Mouse (Mus musculus): ENCODE measurements at regions not wholly inside any gene's neighbourhood (a gene's known extent, or its start where the extent isn't known, plus 50 kb on each side); places are given as distances from the start of the nearest gene placed in this dataset.

GRCm38 (mm10) chr9:46511307-46511706, 191.5 kb upstream of the 4931429L15Rik start:
- ATAC-seq (replicated peaks in 1 of 2; ENCODE audit: insufficient read depth in 1 of 2, low FRiP score in 2 of 2, low TSS enrichment in 1 of 2, low read depth in 1 of 2, poor library complexity in 2 of 2, severe bottlenecking in 2 of 2) = no peak

DNA sequence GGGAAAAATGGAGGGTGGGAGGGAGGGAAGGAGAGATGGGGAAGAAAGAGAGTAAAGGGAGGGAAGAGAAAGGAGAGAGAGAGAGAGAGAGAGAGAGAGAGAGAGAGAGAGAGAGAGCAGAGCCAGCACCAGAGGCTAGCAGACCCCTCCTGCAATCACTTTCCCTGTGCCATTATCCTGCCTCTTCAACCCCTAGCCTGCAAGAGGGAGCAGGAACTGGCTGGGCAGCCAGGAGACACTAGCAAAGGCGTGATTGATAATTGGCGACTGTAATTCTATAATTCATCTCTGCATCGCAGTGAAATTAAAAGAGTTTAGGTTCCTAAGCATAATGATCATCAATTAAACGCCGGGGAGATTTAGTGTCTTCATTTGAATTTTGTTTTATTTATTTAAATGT, 190.1 kb upstream of the 4931429L15Rik start:
- no peak for ATAC-seq (replicated peaks in 1 of 2; ENCODE audit: insufficient read depth in 1 of 2, low FRiP score in 2 of 2, low TSS enrichment in 1 of 2, low read depth in 1 of 2, poor library complexity in 2 of 2, severe bottlenecking in 2 of 2)

GRCm38 (mm10) chr9:46509458-46509857, 189.7 kb upstream of the 4931429L15Rik start:
- no peak for ATAC-seq (replicated peaks in 1 of 2; ENCODE audit: insufficient read depth in 1 of 2, low FRiP score in 2 of 2, low TSS enrichment in 1 of 2, low read depth in 1 of 2, poor library complexity in 2 of 2, severe bottlenecking in 2 of 2)

DNA sequence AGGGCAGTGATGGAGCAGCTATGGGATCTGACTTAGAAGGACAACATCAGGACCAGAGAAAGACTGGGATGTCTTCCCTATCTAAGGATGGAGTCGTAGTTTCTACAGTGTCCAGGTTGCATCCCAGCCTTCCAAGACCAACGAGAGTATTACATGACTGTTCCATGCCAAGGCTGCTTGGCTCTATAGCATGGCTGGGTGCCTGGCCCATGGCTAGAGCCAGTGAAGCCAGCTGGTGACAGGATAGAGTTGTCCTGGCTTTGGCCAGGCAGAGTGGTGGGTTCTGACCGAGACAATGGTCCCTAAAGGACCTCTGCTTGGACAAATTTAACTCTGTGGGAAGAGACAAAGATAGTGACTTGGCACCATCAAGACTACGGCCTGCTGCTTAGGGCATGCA, 187.2 kb upstream of the 4931429L15Rik start:
- no peak for ATAC-seq (replicated peaks in 1 of 2; ENCODE audit: insufficient read depth in 1 of 2, low FRiP score in 2 of 2, low TSS enrichment in 1 of 2, low read depth in 1 of 2, poor library complexity in 2 of 2, severe bottlenecking in 2 of 2)

DNA sequence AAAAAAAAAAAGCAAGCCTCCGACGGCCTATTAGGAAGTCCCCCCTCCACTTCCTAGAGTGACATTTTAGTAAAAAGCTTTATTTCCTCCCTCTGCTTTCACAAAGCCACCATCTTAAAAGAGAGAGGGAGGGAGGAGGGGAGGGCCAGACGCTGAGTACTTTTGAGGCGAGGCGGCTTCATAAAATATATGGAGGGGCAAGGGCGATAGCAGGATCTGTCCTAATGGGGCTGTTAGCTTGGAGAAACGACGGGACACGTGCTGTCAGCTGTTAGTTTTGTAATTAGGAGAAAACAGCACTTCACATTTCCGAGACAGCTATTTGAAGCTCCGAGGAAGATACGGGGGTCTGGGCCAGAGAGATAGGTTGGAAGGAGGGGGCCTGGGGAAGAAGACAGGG, 184.8 kb upstream of the 4931429L15Rik start:
- no peak for ATAC-seq (replicated peaks in 1 of 2; ENCODE audit: insufficient read depth in 1 of 2, low FRiP score in 2 of 2, low TSS enrichment in 1 of 2, low read depth in 1 of 2, poor library complexity in 2 of 2, severe bottlenecking in 2 of 2)

- no peak for ATAC-seq (replicated peaks in 1 of 2; ENCODE audit: insufficient read depth in 1 of 2, low FRiP score in 2 of 2, low TSS enrichment in 1 of 2, low read depth in 1 of 2, poor library complexity in 2 of 2, severe bottlenecking in 2 of 2)
Measured at GRCm38 (mm10) chr9:46504133-46504416, 184.3 kb upstream of the 4931429L15Rik start.

DNA sequence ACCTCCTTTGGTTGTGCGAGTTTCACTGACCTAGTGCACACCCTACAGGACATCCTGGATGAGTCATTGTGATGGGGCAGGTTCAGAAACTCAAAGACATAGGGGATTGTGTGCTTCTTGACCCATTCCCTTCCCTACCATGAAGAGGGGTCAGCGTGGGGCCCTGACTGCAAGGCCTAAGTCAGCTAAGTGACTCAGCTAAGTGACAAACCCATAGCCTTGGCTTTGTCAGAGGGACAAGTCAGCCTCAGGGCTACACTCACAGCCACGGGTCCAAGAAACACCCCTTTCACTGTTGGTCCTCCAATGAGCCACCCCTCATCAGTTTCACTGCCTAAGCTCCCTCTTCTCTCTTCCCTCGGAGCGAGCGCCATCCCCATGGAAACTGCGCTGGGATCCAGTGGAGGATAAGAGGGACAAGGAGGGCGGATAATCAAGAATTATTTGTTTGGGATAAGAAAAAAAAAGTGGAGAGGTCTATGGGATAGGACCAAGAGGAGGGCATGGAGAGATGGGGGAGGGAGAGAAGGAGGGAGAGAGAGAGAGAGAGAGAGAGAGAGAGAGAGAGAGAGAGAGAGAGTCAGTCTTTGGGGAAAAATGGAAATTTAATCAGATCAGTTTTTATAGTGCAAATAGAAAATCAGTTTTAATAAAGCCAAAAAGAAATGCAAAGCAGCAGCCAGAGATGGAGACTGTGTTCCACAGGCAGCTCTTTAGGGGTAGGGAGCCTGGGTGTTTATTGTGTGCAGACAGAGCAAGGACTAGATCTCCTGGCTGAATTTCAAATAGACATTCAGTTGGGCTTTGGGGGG, 183.7 kb upstream of the 4931429L15Rik start:
- no peak for ATAC-seq (replicated peaks in 1 of 2; ENCODE audit: insufficient read depth in 1 of 2, low FRiP score in 2 of 2, low TSS enrichment in 1 of 2, low read depth in 1 of 2, poor library complexity in 2 of 2, severe bottlenecking in 2 of 2)

DNA sequence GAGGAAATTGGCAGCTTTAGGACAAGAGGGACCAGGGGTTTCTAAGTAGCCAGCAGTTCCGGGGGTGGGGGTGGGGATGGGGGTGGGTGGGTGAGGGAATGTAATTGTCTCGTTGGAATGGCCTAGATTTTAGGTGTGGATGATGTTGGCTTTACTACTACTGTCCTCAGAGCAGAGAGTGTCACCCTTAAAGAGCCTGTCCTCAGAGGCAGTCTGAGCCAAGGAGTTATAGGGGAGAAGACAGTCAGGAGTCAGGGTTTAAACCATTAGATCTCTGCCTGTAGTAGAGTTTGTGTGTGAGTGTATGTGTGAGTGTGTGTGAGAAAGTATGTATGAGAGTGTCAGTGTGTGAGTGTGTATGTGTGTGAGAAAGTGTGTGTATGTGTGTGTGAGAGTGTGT, 179.6 kb upstream of the 4931429L15Rik start:
- no peak for ATAC-seq (replicated peaks in 1 of 2; ENCODE audit: insufficient read depth in 1 of 2, low FRiP score in 2 of 2, low TSS enrichment in 1 of 2, low read depth in 1 of 2, poor library complexity in 2 of 2, severe bottlenecking in 2 of 2)

- ATAC-seq (replicated peaks in 1 of 2; ENCODE audit: insufficient read depth in 1 of 2, low FRiP score in 2 of 2, low TSS enrichment in 1 of 2, low read depth in 1 of 2, poor library complexity in 2 of 2, severe bottlenecking in 2 of 2) = no peak
Measured at GRCm38 (mm10) chr9:46498861-46499260, 179.1 kb upstream of the 4931429L15Rik start.

DNA sequence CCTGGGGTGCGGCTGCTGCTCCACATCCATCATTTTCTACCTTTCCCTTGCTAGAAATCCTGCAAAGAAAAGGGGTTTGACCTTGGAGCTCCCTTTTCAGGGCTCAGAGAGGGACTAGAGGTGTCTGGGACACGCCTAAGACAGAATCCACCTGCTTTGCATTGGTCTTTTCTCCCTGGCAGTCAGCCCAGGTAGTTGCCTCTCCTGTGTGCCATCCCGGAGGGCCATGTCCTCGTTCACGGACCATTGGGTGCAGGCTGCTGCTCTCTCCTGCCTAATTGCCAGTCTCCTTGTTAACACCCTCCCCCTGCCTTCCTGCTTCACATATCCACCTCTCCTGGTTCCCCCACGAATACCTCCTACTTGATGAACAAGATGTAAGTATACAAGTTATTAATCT, 175.5 kb upstream of the 4931429L15Rik start:
- no peak for ATAC-seq (replicated peaks in 1 of 2; ENCODE audit: insufficient read depth in 1 of 2, low FRiP score in 2 of 2, low TSS enrichment in 1 of 2, low read depth in 1 of 2, poor library complexity in 2 of 2, severe bottlenecking in 2 of 2)

GRCm38 (mm10) chr9:46482859-46483443, 163.2 kb upstream of the 4931429L15Rik start:
- ATAC-seq (replicated peaks in 1 of 2; ENCODE audit: insufficient read depth in 1 of 2, low FRiP score in 2 of 2, low TSS enrichment in 1 of 2, low read depth in 1 of 2, poor library complexity in 2 of 2, severe bottlenecking in 2 of 2) = no peak

DNA sequence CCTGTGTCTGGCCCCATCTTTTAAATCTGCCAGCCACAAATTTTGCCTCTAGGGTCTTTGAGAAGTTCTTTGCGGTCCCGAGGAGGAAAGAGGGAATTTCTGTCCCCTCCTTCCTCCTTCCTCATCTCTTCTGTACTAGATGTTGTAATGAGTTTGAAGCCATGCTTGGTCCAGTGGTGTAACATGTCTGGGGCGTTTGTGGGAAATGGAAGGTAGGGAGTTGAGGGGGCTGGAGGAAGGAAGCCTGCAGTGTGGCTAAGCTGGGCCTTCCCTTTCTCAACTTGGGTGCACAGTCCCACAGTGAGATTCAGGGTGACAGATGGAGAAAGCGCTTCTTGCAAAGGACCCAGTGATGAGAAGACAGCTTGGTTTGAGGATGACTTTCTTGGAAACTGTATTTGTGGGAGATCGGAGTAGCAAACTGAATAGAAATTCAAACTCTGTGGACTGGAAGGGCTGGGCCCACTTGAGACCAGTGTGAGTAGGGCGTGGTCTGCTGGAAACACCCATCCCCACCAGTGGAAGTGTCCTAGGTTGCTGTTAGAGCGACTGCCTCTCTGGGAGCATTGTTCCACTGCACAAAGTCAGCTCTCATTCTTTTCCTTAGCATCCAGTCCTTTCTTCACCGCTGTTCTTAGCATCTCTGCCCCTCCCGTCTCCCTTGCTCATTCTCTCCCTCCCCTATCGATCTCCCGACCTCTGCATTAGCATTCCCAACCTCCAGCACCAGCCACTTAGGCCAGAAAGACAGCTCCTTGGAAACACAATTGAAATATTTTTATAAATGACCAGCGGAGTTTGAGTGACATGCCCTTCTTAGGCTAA, 162.5 kb upstream of the 4931429L15Rik start:
- ATAC-seq (replicated peaks in 1 of 2; ENCODE audit: insufficient read depth in 1 of 2, low FRiP score in 2 of 2, low TSS enrichment in 1 of 2, low read depth in 1 of 2, poor library complexity in 2 of 2, severe bottlenecking in 2 of 2) = no peak

- ATAC-seq (replicated peaks in 1 of 2; ENCODE audit: insufficient read depth in 1 of 2, low FRiP score in 2 of 2, low TSS enrichment in 1 of 2, low read depth in 1 of 2, poor library complexity in 2 of 2, severe bottlenecking in 2 of 2) = no peak
Measured at GRCm38 (mm10) chr9:46481491-46481890, 161.7 kb upstream of the 4931429L15Rik start.

GRCm38 (mm10) chr9:46480080-46480690, 160.4 kb upstream of the 4931429L15Rik start:
- no peak for ATAC-seq (replicated peaks in 1 of 2; ENCODE audit: insufficient read depth in 1 of 2, low FRiP score in 2 of 2, low TSS enrichment in 1 of 2, low read depth in 1 of 2, poor library complexity in 2 of 2, severe bottlenecking in 2 of 2)

DNA sequence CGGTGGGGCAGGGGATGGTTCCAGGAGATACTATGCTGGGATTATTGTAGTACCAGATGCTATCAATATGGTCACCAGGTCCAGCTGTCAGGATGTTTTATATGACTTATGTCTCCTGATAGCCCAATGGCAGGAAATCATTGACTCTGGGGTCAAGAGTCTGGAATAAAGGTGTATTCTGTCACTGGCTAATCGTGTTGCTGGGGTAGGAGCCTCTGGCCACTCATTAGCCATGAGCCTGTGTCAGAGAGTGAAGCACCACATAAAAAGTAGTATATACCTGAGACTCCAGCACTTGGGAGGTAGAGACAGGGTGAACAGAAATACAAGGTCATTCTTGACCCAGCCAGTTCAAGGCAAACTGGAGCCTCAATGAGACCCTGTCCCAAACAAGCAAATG, 158.8 kb upstream of the 4931429L15Rik start:
- no peak for ATAC-seq (replicated peaks in 1 of 2; ENCODE audit: insufficient read depth in 1 of 2, low FRiP score in 2 of 2, low TSS enrichment in 1 of 2, low read depth in 1 of 2, poor library complexity in 2 of 2, severe bottlenecking in 2 of 2)

DNA sequence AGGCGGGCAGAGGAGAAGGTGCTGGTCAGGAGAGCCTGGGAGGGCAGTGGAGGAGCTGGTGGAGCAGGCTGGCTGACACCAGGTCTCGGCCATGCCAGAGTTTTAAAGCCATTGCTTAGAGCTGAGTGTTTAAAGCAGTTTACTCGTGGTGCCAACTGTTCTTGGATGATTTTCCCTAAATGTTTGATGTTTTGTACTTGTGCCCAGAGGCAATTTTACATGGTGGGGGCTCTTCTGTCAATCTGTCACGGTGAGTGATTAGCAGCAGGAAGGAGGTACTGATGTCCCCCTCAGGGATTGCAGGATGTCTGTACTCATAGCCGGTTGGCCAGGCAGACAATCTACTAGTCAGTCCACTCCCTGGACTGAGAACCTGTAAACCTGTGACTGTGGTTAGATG, 156.7 kb upstream of the 4931429L15Rik start:
- no peak for ATAC-seq (replicated peaks in 1 of 2; ENCODE audit: insufficient read depth in 1 of 2, low FRiP score in 2 of 2, low TSS enrichment in 1 of 2, low read depth in 1 of 2, poor library complexity in 2 of 2, severe bottlenecking in 2 of 2)

GRCm38 (mm10) chr9:46473681-46474080, 153.9 kb upstream of the 4931429L15Rik start:
- no peak for ATAC-seq (replicated peaks in 1 of 2; ENCODE audit: insufficient read depth in 1 of 2, low FRiP score in 2 of 2, low TSS enrichment in 1 of 2, low read depth in 1 of 2, poor library complexity in 2 of 2, severe bottlenecking in 2 of 2)

GRCm38 (mm10) chr9:46469521-46469920, 149.7 kb upstream of the 4931429L15Rik start:
- ATAC-seq (replicated peaks in 1 of 2; ENCODE audit: insufficient read depth in 1 of 2, low FRiP score in 2 of 2, low TSS enrichment in 1 of 2, low read depth in 1 of 2, poor library complexity in 2 of 2, severe bottlenecking in 2 of 2) = no peak
